Mouse (Mus musculus) heart, embryonic 12.5 days (tissue): ENCODE results near the gene Flrt2. TPM values are rescaled to one million over a fixed set of nuclear protein-coding genes. Genes with fewer than 3 reads are reported as not detected.
A peak's percentile ranks its signal among the peaks of the same experiment; 100 is the strongest.

Experiments
- ATAC-seq: fragments of 200-750 bp; cut with Nextera tagmentation; 2 replicates; pipeline ENCODE4 v1.8.0; 2017; ENCODE audit warnings: moderate TSS enrichment, moderate library complexity; ENCODE audit not compliant: insufficient number of reproducible peaks, low FRiP score
- H3K27ac ChIP-seq: fragments of 300-500 bp; sonication (generic); 2 replicates; pipeline ENCODE4 v1.5.1; 2016; ENCODE audit warnings: mild to moderate bottlenecking, moderate library complexity; ENCODE audit not compliant: poor library complexity, severe bottlenecking
- H3K27me3 ChIP-seq: fragments of 300-500 bp; sonication (generic); replicated peaks from 2 replicates; pipeline ENCODE4 v1.6.1; 2016; ENCODE audit warnings: mild to moderate bottlenecking, moderate library complexity
- H3K36me3 ChIP-seq: fragments of 300-500 bp; sonication (generic); 2 replicates; pipeline ENCODE4 v1.6.1; 2016; ENCODE audit warnings: mild to moderate bottlenecking, moderate library complexity
- H3K4me1 ChIP-seq: fragments of 300-500 bp; sonication (generic); replicated peaks from 2 replicates; pipeline ENCODE4 v1.6.1; 2016; ENCODE audit warnings: mild to moderate bottlenecking
- H3K4me2 ChIP-seq: fragments of 300-500 bp; sonication (generic); 2 replicates; pipeline ENCODE4 v1.6.1; 2016; ENCODE audit warnings: mild to moderate bottlenecking, moderate library complexity
- H3K4me3 ChIP-seq: fragments of 300-500 bp; sonication (generic); 2 replicates; pipeline ENCODE4 v1.5.1; 2016; ENCODE audit warnings: mild to moderate bottlenecking
- H3K9ac ChIP-seq: fragments of 300-500 bp; sonication (generic); 2 replicates; pipeline ENCODE4 v1.6.1; 2016; ENCODE audit warnings: mild to moderate bottlenecking, moderate library complexity
- H3K9me3 ChIP-seq: fragments of 300-500 bp; sonication (generic); replicated peaks from 2 replicates; pipeline ENCODE4 v1.6.1; 2016; ENCODE audit warnings: mild to moderate bottlenecking, moderate library complexity
- WGBS: fragments of 180-500 bp; shearing (Covaris S2); methylation state at CpG from one replicate; pipeline ENCODE4 v1.1.7; 2016; 5-methylcytosine and 5-hydroxymethylcytosine counted together
- polyA plus RNA-seq: library from polyadenylated mRNA; unstranded; fragments of >200 nt; fragmentation: Nextera tagmentation; extraction: Ambion mirVana; gene quantifications from 2 replicates; pipeline ENCODE4 v1.2.1, GENCODE M21; 2016

The Flrt2 gene
- polyA plus RNA-seq, 1 experiment from 2014 or later = 39.9 TPM

DNA sequence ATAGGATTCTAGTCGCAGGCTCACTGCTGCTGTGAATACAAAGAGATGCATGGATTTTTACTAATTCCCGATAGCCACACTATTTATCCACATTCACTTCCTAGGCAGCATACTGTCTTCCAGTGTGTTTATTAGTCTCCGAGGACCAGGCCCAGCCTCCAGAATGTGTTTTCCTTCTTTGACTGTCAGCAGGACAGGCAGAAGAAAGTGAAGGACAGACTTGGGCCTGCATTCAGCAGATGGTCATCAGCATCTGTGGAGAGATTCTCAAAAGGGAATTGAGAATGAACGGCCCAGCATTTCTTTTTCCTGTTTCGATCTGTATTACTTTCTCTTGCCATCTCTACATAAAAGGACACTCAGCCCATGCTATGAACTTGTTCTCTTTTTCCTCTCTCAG lies 46.0 kb downstream of the Flrt2 start:
- H3K4me1 ChIP-seq = peaks cover 23% of the 10 kb centered on the region
- H3K27ac ChIP-seq = no peak overlapping the region
- H3K9me3 ChIP-seq = no peaks in the 10 kb centered on the region
- H3K27me3 ChIP-seq = no peaks in the 10 kb centered on the region
- H3K9ac ChIP-seq = no peak overlapping the region
- no peak for ATAC-seq
- H3K4me3 ChIP-seq = no peak overlapping the region
- H3K4me2 ChIP-seq = no peak overlapping the region
- H3K36me3 ChIP-seq = peaks cover 2% of the 10 kb centered on the region; the same call in 1 of the 2 replicates
- 68% methylated on average over 5 of the region's 5 CpGs for WGBS

DNA sequence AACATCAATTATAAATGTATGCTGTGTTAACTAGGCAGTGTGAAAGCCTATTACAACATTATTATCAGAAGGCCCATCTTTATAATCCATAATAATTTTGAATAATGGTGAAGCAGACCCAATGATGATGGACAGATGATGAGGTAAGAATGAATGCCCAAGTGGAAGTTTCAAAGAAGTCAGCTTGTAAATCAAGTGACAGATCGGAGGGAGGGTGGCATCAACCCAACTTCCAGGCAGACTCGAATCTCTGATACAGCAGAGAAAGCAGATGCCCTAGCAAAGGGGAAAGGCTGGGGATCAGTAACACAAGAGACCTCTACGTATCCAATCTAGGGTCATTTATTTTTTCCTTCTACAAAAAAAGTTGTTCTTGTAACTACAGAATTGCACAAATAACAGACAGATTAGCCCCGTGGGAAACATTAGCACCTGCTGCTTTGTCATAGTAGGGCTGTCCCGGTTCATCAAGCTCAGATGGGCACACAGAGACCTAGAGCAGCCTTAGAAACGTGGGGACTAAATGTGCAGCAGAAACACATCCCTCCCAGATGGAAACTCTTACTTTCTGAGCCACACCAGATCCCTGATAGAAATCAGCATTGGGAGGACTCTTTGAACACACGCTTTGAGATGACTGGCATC lies 46.6 kb downstream of the Flrt2 start:
- whole genome bisulfite sequencing = 74% methylated on average over 7 of the region's 7 CpGs
- no peak for ATAC-seq
- no peaks in the 10 kb centered on the region for H3K9me3 ChIP-seq
- no peaks in the 10 kb centered on the region for H3K27me3 ChIP-seq
- H3K4me1 ChIP-seq = peaks cover 27% of the 10 kb centered on the region
- H3K36me3 ChIP-seq = peaks cover 2% of the 10 kb centered on the region; the same call in 1 of the 2 replicates
- no peak overlapping the region for H3K27ac ChIP-seq
- H3K4me2 ChIP-seq = no peak overlapping the region
- H3K4me3 ChIP-seq = no peak overlapping the region
- no peak overlapping the region for H3K9ac ChIP-seq

DNA sequence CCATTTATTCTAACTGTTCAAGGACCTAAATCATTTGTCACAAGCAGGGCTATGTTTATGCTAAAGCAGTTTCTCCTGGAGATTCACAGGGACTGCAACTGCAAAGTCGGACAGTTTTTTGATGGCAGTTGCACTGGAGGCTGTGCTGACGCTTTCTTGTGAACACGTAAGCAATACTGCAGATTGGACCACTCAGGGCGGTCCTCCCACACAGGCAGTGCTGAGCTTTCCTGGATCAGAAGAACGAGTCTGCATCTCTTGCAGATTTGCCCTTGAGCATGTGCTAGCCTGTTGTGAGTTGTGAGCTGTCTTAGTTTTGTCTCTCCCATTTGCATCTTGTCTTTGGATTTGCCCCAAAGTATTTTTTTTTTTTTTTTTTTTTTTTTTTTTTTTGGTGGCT lies 47.7 kb downstream of the Flrt2 start:
- Histone ChIP-seq H3K9ac (no peak overlapping the region), H3K36me3 (peaks cover 2% of the 10 kb centered on the region; the same call in 1 of the 2 replicates), H3K4me2 (no peak overlapping the region), H3K4me1 (peaks cover 32% of the 10 kb centered on the region), H3K4me3 (no peak overlapping the region), H3K9me3 (no peaks in the 10 kb centered on the region), H3K27ac (no peak overlapping the region), H3K27me3 (no peaks in the 10 kb centered on the region)
- 80% methylated on average over 5 of the region's 5 CpGs for WGBS
- ATAC-seq = no peak

DNA sequence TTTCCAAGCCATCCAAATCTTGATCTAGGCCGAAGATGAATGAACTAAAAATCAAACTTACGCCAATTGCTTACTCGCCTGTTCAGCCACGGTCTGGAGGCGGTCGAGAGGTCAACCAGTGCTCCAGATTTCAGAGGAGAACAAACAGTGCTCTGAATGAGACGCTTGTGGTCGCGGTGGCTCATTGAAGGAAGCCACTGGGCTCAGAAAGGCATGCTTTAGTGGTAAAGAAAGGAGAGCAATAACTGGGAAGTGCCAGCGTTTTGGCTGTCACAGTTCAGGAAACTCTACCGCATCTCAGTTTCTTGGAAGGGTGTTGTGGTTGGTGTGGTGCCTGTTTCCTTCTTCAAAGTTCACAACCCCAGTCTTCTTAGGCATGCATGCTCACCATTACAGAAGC lies 49.3 kb downstream of the Flrt2 start:
- H3K27ac ChIP-seq = no peak overlapping the region
- WGBS = 83% methylated on average over 11 of the region's 11 CpGs

DNA sequence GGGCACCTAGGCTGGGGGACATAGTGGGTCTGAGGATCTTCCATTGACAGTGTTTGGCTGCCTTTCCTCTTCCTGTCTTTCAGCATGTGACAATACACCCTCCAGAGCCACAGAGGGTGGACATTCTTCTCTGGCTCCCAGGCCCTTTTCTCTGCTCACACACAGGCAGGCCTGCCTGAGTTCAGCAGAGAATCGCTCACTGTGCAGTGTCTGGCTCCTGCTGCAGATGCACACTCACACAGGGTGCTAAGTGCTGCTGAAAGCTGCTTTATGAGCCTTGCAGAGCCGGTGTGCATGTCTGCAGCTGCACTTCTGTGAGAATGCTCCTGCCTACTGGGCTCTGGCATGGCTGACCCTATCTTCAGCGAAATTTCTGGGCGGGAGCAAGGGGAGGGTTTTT lies 52.3 kb downstream of the Flrt2 start:
- Histone ChIP-seq H3K4me3 (no peak overlapping the region), H3K4me2 (no peak overlapping the region), H3K9ac (peak overlapping the region; percentile 26; the same call in 1 of the 2 replicates), H3K27me3 (no peaks in the 10 kb centered on the region), H3K36me3 (no peaks in the 10 kb centered on the region; the same call in 1 of the 2 replicates), H3K9me3 (no peaks in the 10 kb centered on the region), H3K4me1 (peaks cover 20% of the 10 kb centered on the region), H3K27ac (peak overlapping the region; percentile 32; the same call in 1 of the 2 replicates)
- no peak; the same call in 1 of the 2 replicates for ATAC-seq
- 39% methylated on average over 4 of the region's 4 CpGs for WGBS

More for the DNA sequence above, 49.3 kb downstream of the Flrt2 start:
- ATAC-seq = no peak
- Histone ChIP-seq H3K9me3 (no peaks in the 10 kb centered on the region), H3K4me1 (peaks cover 33% of the 10 kb centered on the region), H3K27me3 (no peaks in the 10 kb centered on the region), H3K36me3 (peaks cover 2% of the 10 kb centered on the region; the same call in 1 of the 2 replicates), H3K4me3 (no peak overlapping the region), H3K9ac (no peak overlapping the region), H3K4me2 (no peak overlapping the region)

DNA sequence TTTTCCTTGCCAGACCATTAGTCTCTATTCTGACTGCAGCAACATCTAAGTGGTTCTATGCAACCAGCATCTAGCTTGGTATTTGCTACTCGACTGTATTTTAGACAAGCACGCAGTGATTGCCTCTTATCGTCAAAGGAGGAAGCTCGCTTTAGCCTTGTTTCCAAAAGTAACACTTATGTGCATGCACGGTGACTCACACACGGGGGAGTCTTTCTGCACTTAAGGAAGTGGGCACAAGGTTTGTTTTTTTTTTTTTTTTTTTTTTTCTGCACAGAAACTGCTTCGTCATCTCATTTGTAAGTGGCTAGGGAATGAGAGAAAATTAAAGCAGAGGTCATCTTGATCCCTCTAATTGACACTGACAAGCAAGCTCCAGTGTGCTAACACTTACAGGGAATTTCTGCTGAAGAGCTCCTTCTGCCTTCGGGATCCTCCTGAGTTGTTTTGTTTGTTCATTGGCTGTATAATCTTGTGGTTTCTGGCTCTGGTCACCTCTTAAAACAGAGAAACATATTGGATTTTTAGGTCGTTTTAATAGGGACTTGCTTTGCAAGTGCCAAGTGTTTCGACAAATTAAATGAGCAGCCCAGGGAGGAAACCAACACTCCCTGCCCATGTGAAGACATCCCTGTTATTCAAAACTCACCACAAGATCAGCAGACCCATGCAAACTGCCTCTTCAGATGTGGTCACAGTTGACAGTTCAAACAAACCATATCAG lies 55.0 kb downstream of the Flrt2 start:
- Histone ChIP-seq H3K4me1 (peaks cover 20% of the 10 kb centered on the region), H3K27ac (no peak overlapping the region), H3K27me3 (no peaks in the 10 kb centered on the region), H3K4me2 (no peak overlapping the region), H3K9ac (no peak overlapping the region), H3K9me3 (no peaks in the 10 kb centered on the region), H3K36me3 (no peaks in the 10 kb centered on the region), H3K4me3 (no peak overlapping the region)
- 20% methylated on average over 10 of the region's 10 CpGs for WGBS
- ATAC-seq = no peak

DNA sequence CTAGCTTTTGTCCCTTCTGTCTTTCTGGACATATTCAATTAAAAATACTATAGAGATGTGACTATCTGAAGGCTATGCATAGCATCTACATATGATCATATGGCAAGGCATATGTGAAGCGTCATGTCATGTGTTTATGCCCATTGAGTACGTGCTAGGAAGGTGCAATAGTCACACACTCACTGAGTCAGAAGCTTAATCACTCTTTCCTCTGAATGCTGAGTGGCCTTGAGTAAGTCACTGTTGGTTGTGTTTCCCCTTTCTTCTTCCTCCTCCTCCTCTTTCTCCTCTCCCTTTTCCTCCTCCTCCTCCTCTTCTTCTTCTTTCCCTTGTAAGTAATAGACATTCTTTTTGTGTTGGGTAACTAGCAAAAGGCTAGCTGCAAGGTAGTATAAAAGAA lies 56.7 kb downstream of the Flrt2 start:
- Histone ChIP-seq H3K4me2 (no peak overlapping the region), H3K4me1 (peaks cover 16% of the 10 kb centered on the region), H3K36me3 (no peaks in the 10 kb centered on the region), H3K9me3 (no peaks in the 10 kb centered on the region), H3K27me3 (no peaks in the 10 kb centered on the region), H3K27ac (no peak overlapping the region), H3K4me3 (no peak overlapping the region), H3K9ac (no peak overlapping the region)
- no peak for ATAC-seq
- WGBS = 81% methylated on average over 2 of the region's 2 CpGs

DNA sequence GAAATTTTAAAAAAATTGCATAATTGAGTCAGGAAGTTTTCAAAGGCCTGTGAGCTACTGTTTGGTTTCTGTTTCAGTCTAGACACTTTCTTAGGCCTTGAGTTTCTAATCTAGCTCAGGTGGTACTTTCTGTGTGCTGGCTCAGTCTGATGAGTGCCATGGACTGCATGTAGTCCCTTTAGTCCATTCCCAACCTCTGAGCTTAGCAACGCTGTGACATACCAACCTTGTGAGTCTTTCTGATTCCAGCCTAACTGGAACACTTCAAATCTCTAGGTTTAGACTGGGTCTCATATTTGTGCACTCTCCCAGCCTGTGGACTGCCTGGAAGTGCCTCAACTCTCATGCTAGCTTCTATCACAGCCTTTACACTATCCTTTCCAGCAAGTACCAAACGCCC lies 57.2 kb downstream of the Flrt2 start:
- 71% methylated on average over 2 of the region's 2 CpGs for WGBS
- no peak overlapping the region for H3K9ac ChIP-seq
- no peak for ATAC-seq

DNA sequence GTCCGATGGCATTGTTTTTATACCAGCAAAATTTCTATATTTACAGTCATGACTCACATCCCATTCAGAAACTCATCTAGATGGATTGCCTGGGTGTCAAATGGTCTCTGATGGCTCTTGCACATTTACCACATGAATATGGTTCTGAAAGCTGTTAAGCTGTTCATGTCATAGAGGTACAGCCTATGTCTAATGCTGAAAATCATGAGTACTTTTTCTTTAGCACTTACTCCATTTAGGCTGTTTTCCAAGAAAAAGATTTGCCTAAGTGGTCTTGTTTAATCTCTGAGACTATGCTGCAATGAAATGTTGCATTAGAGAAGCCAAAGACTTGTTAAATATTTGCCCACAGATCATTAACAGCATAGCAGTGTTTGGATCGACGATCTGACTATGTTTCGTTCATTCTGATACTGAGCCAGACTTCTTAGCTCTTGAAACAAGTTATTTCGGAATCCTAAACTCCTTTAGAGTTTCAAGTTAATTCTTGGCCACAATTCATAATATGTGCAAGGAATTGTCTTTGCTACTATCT lies 67.3 kb downstream of the Flrt2 start:
- no peak for ATAC-seq
- Histone ChIP-seq H3K4me2 (no peak overlapping the region), H3K9ac (no peak overlapping the region), H3K9me3 (no peaks in the 10 kb centered on the region), H3K27ac (no peak overlapping the region), H3K36me3 (no peaks in the 10 kb centered on the region), H3K27me3 (no peaks in the 10 kb centered on the region), H3K4me3 (no peak overlapping the region), H3K4me1 (no peaks in the 10 kb centered on the region)
- WGBS = 90% methylated on average over 5 of the region's 5 CpGs

More for the DNA sequence above, 57.2 kb downstream of the Flrt2 start:
- Histone ChIP-seq H3K36me3 (no peaks in the 10 kb centered on the region), H3K9me3 (no peaks in the 10 kb centered on the region), H3K4me2 (no peak overlapping the region), H3K4me3 (no peak overlapping the region), H3K27ac (no peak overlapping the region), H3K27me3 (no peaks in the 10 kb centered on the region), H3K4me1 (peaks cover 12% of the 10 kb centered on the region)

DNA sequence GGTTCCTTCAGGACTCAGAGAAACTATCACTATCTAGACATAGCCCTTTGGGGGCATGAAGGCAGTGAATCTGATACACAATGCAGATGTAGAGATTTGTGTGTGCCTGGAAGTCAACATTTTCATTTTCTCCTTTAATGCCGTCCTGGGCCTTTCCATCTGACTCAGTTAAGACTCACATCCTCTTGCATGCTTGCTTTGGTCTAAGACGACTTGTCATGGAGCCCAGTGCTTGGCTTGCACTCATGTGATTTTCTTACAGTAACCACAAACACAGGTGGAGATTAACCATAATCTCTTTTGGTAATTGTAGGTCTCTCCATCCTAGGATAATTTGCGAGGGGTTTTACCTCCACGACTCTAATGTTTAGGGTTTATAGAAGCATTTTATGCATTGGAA lies 73.2 kb downstream of the Flrt2 start:
- WGBS = 81% methylated on average over 4 of the region's 4 CpGs
- H3K9me3 ChIP-seq = no peaks in the 10 kb centered on the region
- no peaks in the 10 kb centered on the region for H3K27me3 ChIP-seq
- no peak overlapping the region for H3K4me2 ChIP-seq
- no peak overlapping the region for H3K4me3 ChIP-seq
- no peaks in the 10 kb centered on the region for H3K36me3 ChIP-seq
- ATAC-seq = no peak
- no peak overlapping the region for H3K9ac ChIP-seq
- H3K4me1 ChIP-seq = 0 out of 2 replicates have a peak, but pooled peaks cover 3% of the 10 kb centered on the region
- H3K27ac ChIP-seq = no peak overlapping the region

DNA sequence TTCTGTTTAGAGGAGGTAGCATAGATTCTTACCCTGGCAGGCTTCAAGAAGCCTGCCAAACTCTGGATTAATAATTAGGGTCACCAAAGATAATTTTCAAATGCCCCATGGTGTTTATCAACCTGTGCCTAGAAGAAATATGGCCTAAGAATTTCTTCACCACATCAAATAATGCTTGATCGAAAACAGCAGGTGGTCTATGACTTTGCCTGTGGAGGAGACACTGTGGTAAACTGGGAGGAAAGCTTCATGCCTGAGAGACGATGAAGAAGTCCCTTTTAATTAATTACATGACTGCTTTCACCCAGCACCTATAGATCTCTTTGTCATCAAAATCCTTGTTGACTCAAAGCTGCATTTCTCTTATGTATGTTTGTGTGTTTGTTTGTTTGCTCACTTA lies 77.0 kb downstream of the Flrt2 start:
- Histone ChIP-seq H3K36me3 (no peaks in the 10 kb centered on the region), H3K9me3 (no peaks in the 10 kb centered on the region), H3K4me1 (peaks cover 10% of the 10 kb centered on the region), H3K27ac (no peak overlapping the region), H3K4me3 (no peak overlapping the region), H3K9ac (no peak overlapping the region), H3K4me2 (no peak overlapping the region), H3K27me3 (no peaks in the 10 kb centered on the region)
- 83% methylated on average over 2 of the region's 2 CpGs for WGBS
- ATAC-seq = no peak
